Mouse (Mus musculus): ENCODE data around the gene Csl. TPM values are rescaled to one million over a fixed set of nuclear protein-coding genes. Genes with fewer than 3 reads are reported as not detected.

Gene Csl
- polyA plus RNA-seq (2012): not detected in 2 replicates

DNA sequence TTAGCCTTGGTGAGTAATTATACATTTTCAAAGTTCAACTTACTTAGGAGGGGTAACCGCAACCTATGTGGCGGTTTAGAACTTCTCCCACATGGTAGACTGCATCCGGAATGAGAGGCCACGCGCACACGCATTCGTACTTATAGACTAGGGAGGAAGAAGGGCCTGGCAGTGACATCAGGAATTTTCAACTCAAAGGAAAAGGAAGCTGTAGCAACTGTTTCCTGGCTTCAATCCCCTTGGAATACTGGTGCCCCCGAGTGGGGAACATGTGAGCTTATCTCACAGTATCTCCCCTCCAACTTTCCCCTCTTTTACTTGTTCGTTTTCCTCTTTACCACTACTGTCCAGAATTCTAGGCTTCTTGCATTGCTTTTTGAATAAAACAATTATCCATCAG lies at the start of gene Csl:
Csl (minus strand) TSS at position 101 of the 400 bp plus-strand sequence.
- no peak within 1 kb of the TSS for H3K4me3 ChIP-seq (replicated peaks)
- H3K27me3 ChIP-seq (ENCODE audit: control insufficient read depth): no peaks in the 10 kb centered on the region
- peaks cover 39% of the 10 kb centered on the region for H3K9me3 ChIP-seq (ENCODE audit: control insufficient read depth, low read length)
- no peaks in the 10 kb centered on the region for H3K4me1 ChIP-seq (ENCODE audit: control insufficient read depth)
- TF ChIP-seq GATA1 (IDR thresholded peaks at IDR 0.05; ENCODE audit: low read length) (no peak), TAL1 (IDR thresholded peaks at IDR 0.05; ENCODE audit: low read length) (no peak)
- no peaks in the 10 kb centered on the region for H3K36me3 ChIP-seq (ENCODE audit: control insufficient read depth)

DNA sequence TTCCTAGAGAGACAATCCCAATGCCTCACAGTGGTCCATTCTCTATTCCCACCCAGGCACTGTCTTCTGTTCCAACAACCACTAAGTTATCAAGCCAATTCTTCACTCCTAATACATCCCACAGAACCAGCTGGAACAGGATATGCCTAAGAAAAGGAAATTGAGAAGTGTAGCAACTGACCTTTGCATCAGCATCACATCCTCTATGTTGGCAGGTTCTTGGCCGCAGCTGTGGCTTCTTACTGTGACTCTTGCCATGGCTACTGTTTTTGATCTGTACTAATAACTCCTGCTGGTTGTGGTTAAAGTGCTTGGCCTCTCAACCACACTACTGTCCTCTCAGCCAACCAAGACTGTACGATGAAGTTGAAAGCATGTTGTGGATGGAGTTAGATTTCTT lies 30.0 kb upstream of the Csl start:
- peaks cover 2% of the 10 kb centered on the region; the same call in 1 of the 2 replicates for H3K9me3 ChIP-seq (ENCODE audit: control insufficient read depth, low read length)
- no peaks in the 10 kb centered on the region for H3K4me1 ChIP-seq (ENCODE audit: control insufficient read depth)
- TF ChIP-seq GATA1 (IDR thresholded peaks at IDR 0.05; ENCODE audit: low read length) (no peak), TAL1 (IDR thresholded peaks at IDR 0.05; ENCODE audit: low read length) (no peak)
- H3K4me3 ChIP-seq (replicated peaks): no peak overlapping the region
- no peaks in the 10 kb centered on the region for H3K36me3 ChIP-seq (ENCODE audit: control insufficient read depth)
- no peaks in the 10 kb centered on the region for H3K27me3 ChIP-seq (ENCODE audit: control insufficient read depth)

DNA sequence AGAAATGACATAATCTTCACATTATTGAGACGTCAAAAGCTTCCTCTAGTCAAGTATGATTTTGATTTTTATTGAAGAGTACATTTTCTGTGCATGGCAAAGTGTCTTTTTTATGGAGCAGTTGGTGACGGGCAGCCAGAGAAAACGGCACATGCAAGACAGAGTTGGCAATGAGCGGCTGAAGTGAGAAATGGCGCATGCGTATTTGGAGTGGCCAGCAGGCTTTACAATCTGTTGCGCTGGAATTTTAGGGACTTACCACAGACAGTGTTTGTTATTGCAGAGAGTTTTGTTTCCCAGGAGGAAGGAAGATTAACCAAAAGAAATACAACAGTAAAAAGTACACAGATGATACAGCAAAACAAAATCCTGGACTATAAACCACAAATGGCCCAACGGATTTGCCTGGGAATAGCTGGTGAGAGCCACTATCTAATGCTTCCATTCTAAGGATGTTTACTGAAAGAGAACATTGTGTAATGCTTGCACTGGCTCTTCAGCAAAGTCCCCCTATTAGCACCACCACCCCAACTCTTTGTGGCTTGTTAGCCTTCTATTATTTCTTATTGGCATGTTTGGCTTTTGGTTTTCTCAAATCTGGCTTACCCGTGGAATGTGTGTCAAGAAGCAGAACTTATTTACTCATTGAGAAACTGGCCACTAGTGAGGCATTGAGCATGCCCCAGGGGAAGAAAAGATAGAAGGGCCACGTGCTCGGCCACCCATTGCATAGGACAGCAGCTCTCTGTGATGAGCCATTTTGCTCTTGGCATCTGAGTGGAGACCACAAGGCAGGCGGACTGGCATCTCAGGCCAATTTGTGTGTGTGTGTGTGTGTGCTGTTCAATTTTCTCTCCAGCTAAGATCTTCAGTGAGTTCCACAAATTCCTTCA lies 15.0 kb upstream of the Csl start:
- Histone ChIP-seq H3K9me3 (ENCODE audit: control insufficient read depth, low read length) (peaks cover 10% of the 10 kb centered on the region), H3K27me3 (ENCODE audit: control insufficient read depth) (no peaks in the 10 kb centered on the region), H3K4me3 (replicated peaks) (no peak overlapping the region), H3K4me1 (ENCODE audit: control insufficient read depth) (no peaks in the 10 kb centered on the region), H3K36me3 (ENCODE audit: control insufficient read depth) (no peaks in the 10 kb centered on the region)
- no peak for TF ChIP-seq TAL1 (IDR thresholded peaks at IDR 0.05; ENCODE audit: low read length)
- TF ChIP-seq GATA1 (IDR thresholded peaks at IDR 0.05; ENCODE audit: low read length): no peak

DNA sequence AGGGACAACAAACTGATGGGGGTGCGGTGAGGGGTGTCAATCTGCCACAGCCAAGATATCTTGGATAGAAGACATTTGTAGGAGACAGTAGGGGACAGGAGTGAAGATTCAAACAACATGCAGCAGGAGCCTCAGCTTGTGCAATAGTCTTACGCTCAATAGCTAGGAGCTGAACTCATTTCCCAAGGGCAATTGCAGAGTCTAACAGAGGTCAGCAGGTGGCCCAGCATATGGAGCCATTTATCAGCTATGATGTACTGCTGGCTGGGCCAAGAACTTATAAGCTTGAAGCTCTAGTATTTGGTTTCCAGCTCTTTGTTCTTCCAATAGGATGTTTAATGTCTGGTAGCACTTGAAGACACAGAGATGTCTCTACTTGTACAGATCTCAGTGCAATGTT lies 9.3 kb downstream of the Csl start:
- H3K36me3 ChIP-seq (ENCODE audit: control insufficient read depth): no peaks in the 10 kb centered on the region
- no peak overlapping the region for H3K4me3 ChIP-seq (replicated peaks)
- no peaks in the 10 kb centered on the region for H3K4me1 ChIP-seq (ENCODE audit: control insufficient read depth)
- H3K27me3 ChIP-seq (ENCODE audit: control insufficient read depth): no peaks in the 10 kb centered on the region
- peaks cover 9% of the 10 kb centered on the region; the same call in 1 of the 2 replicates for H3K9me3 ChIP-seq (ENCODE audit: control insufficient read depth, low read length)
- no peak for TF ChIP-seq TAL1 (IDR thresholded peaks at IDR 0.05; ENCODE audit: low read length)
- no peak for TF ChIP-seq GATA1 (IDR thresholded peaks at IDR 0.05; ENCODE audit: low read length)

DNA sequence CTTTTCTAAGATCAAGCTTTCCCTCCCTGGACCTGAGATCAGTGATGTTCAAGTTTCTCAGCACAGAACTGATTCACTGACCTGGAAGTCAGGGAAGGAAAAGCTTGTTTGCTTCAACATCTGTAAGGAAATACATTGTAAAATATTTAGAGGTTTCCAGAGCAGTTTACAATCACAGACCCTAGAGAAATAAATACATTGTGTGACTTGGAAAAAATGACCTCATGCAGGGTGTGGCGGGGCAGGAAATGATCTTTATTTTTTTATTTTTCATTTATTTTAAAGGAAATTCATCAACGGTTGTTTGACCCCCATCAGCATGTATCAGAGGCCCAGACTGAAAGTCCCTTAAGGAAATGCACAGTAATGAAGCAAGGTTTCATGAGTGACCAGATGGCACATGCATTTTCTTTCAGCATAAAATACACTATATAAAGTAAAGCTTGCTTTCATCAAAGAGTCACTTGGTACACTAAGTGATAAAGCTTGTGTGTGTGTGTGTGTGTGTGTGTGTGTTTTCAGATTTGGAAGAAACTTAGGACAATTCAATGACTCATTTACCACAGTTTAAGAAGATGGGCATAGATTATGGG lies 10.7 kb downstream of the Csl start:
- H3K9me3 ChIP-seq (ENCODE audit: control insufficient read depth, low read length): peaks cover 5% of the 10 kb centered on the region; the same call in 1 of the 2 replicates
- TF ChIP-seq TAL1 (IDR thresholded peaks at IDR 0.05; ENCODE audit: low read length) (no peak), GATA1 (IDR thresholded peaks at IDR 0.05; ENCODE audit: low read length) (no peak)
- no peaks in the 10 kb centered on the region for H3K4me1 ChIP-seq (ENCODE audit: control insufficient read depth)
- no peak overlapping the region for H3K4me3 ChIP-seq (replicated peaks)
- no peaks in the 10 kb centered on the region for H3K36me3 ChIP-seq (ENCODE audit: control insufficient read depth)
- no peaks in the 10 kb centered on the region for H3K27me3 ChIP-seq (ENCODE audit: control insufficient read depth)

DNA sequence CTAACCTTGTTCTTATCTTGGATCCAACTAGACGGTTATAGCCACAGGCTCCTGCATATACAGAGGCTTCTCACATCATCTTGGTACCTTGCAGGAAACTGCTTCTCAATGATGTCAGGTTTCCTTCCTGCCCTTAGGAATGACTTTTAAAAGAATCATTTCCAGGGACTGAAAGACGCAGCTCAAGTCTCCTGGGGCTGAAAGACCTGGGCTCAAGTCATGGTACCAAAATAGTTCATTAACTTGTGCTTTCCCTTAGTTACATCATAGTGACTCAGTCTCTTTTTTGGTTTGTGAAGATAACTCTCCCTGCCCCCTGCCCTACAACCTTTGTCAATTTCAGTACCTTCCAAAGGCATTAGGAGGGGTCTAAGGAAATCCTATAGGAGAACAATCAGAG lies 11.4 kb downstream of the Csl start:
- TF ChIP-seq GATA1 (IDR thresholded peaks at IDR 0.05; ENCODE audit: low read length) (no peak), TAL1 (IDR thresholded peaks at IDR 0.05; ENCODE audit: low read length) (no peak)

DNA sequence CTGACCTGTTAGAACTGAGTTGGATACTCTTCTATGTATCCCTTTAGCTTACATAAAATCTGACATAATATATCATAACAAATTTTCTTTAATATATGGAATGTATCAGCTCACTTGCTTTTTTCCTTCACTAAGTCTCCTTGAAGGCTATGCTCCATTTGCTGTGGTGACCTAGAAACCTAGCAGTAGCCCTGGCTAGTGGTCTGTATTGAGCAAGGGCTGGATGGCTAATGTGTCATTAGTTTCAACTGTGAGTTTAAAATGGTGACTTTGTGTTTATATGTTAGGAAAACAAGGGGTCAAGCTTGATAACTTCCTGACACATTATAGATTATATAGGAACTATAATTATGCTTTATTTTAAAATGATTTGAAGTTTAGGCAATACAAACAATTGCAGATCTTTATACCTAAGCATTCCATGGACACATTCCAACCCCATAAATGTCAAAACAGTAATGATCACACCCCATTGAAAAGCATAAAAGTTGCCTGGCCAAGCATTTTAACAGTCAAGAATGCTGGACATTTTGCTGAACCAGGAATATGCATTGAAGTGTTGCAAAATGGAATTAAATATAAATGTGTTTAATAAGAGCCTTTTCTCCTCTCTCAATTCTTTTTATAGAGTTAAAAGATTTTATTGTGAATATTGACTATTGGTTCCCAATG lies 17.7 kb downstream of the Csl start:
- Histone ChIP-seq H3K4me3 (replicated peaks) (no peak overlapping the region), H3K4me1 (ENCODE audit: control insufficient read depth) (no peaks in the 10 kb centered on the region), H3K9me3 (ENCODE audit: control insufficient read depth, low read length) (peaks cover 10% of the 10 kb centered on the region), H3K27me3 (ENCODE audit: control insufficient read depth) (no peaks in the 10 kb centered on the region), H3K36me3 (ENCODE audit: control insufficient read depth) (no peaks in the 10 kb centered on the region)
- no peak for TF ChIP-seq GATA1 (IDR thresholded peaks at IDR 0.05; ENCODE audit: low read length)
- TF ChIP-seq TAL1 (IDR thresholded peaks at IDR 0.05; ENCODE audit: low read length): no peak

More for the DNA sequence above, 11.4 kb downstream of the Csl start:
- Histone ChIP-seq H3K9me3 (ENCODE audit: control insufficient read depth, low read length) (peaks cover 5% of the 10 kb centered on the region; the same call in 1 of the 2 replicates), H3K36me3 (ENCODE audit: control insufficient read depth) (no peaks in the 10 kb centered on the region), H3K4me3 (replicated peaks) (no peak overlapping the region), H3K4me1 (ENCODE audit: control insufficient read depth) (no peaks in the 10 kb centered on the region), H3K27me3 (ENCODE audit: control insufficient read depth) (no peaks in the 10 kb centered on the region)

DNA sequence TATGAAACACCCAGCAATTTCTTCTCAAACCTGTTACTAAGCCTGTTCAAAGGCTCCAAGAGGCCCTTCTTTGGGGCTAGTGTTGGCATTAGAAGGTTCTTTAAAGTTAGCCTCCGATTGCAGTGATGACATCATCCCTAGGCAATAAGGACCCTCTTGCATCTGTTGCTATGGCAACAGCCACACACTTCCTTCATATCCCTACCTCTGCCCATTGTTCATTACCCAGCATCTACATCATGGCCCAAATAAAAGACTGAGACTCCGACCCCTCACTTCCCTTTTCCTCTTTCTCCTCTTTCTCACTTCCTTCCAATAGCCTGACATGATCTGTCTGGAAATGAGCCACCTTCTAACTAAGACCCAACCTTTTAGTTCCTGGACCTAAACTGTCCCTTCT lies 46.3 kb downstream of the Csl start:
- TF ChIP-seq TAL1 (IDR thresholded peaks at IDR 0.05; ENCODE audit: low read length) (no peak), GATA1 (IDR thresholded peaks at IDR 0.05; ENCODE audit: low read length) (no peak)
- Histone ChIP-seq H3K4me3 (replicated peaks) (no peak overlapping the region), H3K36me3 (ENCODE audit: control insufficient read depth) (no peaks in the 10 kb centered on the region), H3K9me3 (ENCODE audit: control insufficient read depth, low read length) (peaks cover 5% of the 10 kb centered on the region; the same call in 1 of the 2 replicates), H3K4me1 (ENCODE audit: control insufficient read depth) (no peaks in the 10 kb centered on the region), H3K27me3 (ENCODE audit: control insufficient read depth) (no peaks in the 10 kb centered on the region)

DNA sequence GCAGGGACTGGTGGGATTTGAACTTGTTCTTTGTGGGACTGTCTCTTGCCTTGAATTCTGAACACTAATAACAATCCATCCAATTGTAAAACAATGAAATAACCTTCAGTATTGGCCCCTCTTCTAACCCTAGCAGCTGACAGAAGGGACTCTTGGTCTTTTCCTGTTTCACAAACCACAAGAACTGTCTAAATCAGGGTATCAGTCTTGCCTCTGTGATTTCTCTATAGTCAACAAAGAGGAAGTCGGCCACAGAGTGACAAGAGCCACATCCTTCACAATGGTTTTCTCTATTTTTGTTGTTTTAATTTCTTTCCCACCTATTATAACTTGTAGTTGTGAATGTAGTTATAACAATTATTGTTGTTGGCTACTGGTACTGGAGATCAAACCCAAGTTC lies 47.9 kb downstream of the Csl start:
- TF ChIP-seq GATA1 (IDR thresholded peaks at IDR 0.05; ENCODE audit: low read length) (no peak), TAL1 (IDR thresholded peaks at IDR 0.05; ENCODE audit: low read length) (no peak)
- H3K36me3 ChIP-seq (ENCODE audit: control insufficient read depth): no peaks in the 10 kb centered on the region
- H3K4me3 ChIP-seq (replicated peaks): no peak overlapping the region
- no peaks in the 10 kb centered on the region for H3K4me1 ChIP-seq (ENCODE audit: control insufficient read depth)
- no peaks in the 10 kb centered on the region for H3K27me3 ChIP-seq (ENCODE audit: control insufficient read depth)
- peaks cover 5% of the 10 kb centered on the region; the same call in 1 of the 2 replicates for H3K9me3 ChIP-seq (ENCODE audit: control insufficient read depth, low read length)

Data from erythroblast, embryonic 14.5 days (primary cell).